Mouse (Mus musculus) stomach, postnatal 0 days (tissue): ENCODE measurements at regions not wholly inside any gene's neighbourhood (a gene's known extent, or its start where the extent isn't known, plus 50 kb on each side); places are given as distances from the start of the nearest gene placed in this dataset.

ENCODE experiments used
- ATAC-seq: fragments of 200-750 bp; cut with Nextera tagmentation; 2 replicates; pipeline ENCODE4 v1.8.0; 2017; ENCODE audit not compliant: low FRiP score, low TSS enrichment
- DNase-seq: peaks from one replicate; pipeline ENCODE4 v3.0.0-alpha.2; 2016; ENCODE audit warnings: low spot score
- H3K27ac ChIP-seq: fragments of 300-500 bp; sonication (generic); replicated peaks from 2 replicates; pipeline ENCODE4 v1.5.1; 2014; ENCODE audit warnings: mild to moderate bottlenecking, control low read depth
- H3K27me3 ChIP-seq: fragments of 300-500 bp; sonication (generic); 2 replicates; pipeline ENCODE4 v1.6.1; 2014; ENCODE audit warnings: low read length; ENCODE audit not compliant: control insufficient read depth, insufficient read depth
- H3K36me3 ChIP-seq: fragments of 300-500 bp; sonication (generic); 2 replicates; pipeline ENCODE4 v1.6.1; 2014; ENCODE audit warnings: low read length, mixed read lengths; ENCODE audit not compliant: control insufficient read depth, insufficient read depth
- H3K4me1 ChIP-seq: fragments of 300-500 bp; sonication (generic); replicated peaks from 2 replicates; pipeline ENCODE4 v1.6.1; 2014; ENCODE audit warnings: antibody characterized with exemption; ENCODE audit not compliant: control insufficient read depth, insufficient read depth
- H3K4me2 ChIP-seq: fragments of 300-500 bp; sonication (generic); replicated peaks from 2 replicates; pipeline ENCODE4 v1.6.1; 2014; ENCODE audit warnings: low read depth, mild to moderate bottlenecking, control low read depth, moderate library complexity
- H3K4me3 ChIP-seq: fragments of 300-500 bp; sonication (generic); 2 replicates; pipeline ENCODE4 v1.5.1; 2014; ENCODE audit warnings: low read depth, low read length, control low read depth
- H3K9ac ChIP-seq: fragments of 300-500 bp; sonication (generic); 2 replicates; pipeline ENCODE4 v1.6.1; 2014; ENCODE audit warnings: mild to moderate bottlenecking, low read length, control low read depth, mixed read lengths
- H3K9me3 ChIP-seq: fragments of 300-500 bp; sonication (generic); 2 replicates; pipeline ENCODE4 v1.6.1; 2016; ENCODE audit warnings: low read length; ENCODE audit not compliant: control insufficient read depth
- CTCF ChIP-seq: IDR thresholded peaks from 2 replicates; pipeline ENCODE4 v1.5.1; 2016; ENCODE audit warnings: antibody characterized with exemption, low read depth, mild to moderate bottlenecking, moderate library complexity
- EP300 ChIP-seq: optimal IDR thresholded peaks from 2 replicates; pipeline ENCODE3; 2016; ENCODE audit warnings: antibody characterized with exemption
- WGBS: fragments of 180-500 bp; shearing (Covaris S2); extraction: QIAGEN DNeasy Blood & Tissue Kit; methylation state at CpG from one replicate; pipeline ENCODE4 v1.1.7; 2014; 5-methylcytosine and 5-hydroxymethylcytosine counted together

DNA sequence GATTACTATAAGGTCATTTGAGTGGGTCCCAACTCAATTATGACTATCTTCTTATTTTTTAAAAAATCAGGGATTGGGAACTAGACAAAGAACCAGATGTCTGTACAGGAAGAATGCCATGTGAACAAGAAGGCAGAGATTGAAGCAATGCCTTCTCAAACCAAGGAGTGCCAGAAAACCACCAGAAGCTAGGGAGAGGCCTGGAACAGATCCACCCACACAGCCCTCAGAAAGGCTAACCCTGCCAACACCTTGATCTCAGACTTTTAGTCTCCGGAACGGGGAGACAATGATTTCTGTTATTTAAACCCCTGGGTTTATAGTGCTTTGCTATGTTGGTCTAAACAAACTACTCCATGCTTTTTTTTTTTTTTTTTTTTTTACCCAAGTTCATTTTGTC, 136.2 kb upstream of the Prep start:
- H3K27me3 ChIP-seq = no peaks in the 10 kb centered on the region
- no peak overlapping the region for H3K27ac ChIP-seq
- H3K4me2 ChIP-seq = no peak overlapping the region
- ATAC-seq = no peak
- 73% methylated on average over 2 of the region's 2 CpGs for WGBS
- no peak for DNase-seq
- TF ChIP-seq CTCF (no peak), EP300 (no peak)
- H3K4me1 ChIP-seq = no peaks in the 10 kb centered on the region
- no peaks in the 10 kb centered on the region for H3K9me3 ChIP-seq
- no peaks in the 10 kb centered on the region for H3K36me3 ChIP-seq
- no peak overlapping the region for H3K4me3 ChIP-seq
- no peak overlapping the region for H3K9ac ChIP-seq

DNA sequence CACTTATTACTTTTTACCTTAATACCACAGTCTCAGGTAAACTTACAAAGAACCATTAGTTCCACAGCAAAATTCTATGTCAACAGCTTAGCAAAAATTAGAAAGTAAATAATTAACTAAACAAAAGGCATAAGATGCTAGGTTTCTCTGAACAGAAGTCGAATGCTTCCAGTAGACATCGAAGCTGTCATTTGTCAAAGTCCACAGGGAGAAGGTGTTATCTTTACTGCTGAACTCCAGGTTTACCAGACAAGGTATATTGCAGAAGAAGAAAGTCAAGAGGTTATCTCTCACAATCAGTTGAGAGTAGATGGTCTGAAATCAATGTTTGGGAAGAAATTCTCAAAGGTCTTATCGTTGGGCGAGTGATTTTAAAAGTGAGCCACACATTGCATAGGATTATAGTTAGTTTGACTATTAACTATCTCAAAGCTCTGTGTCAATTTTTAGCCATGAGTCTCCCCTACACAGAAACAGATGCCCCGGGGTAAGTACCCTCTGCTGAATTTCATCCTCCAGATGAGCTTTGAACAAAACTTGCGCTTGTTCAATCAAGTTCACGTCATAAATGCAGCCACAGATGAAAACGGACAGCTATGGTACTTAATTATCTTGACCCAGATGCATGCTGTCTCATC, 153.1 kb upstream of the Prep start:
- WGBS = 49% methylated on average over 8 of the region's 8 CpGs
- no peak for ATAC-seq
- TF ChIP-seq EP300 (no peak), CTCF (no peak)
- Histone ChIP-seq H3K36me3 (no peaks in the 10 kb centered on the region), H3K4me3 (no peak overlapping the region), H3K27ac (no peak overlapping the region), H3K4me1 (no peaks in the 10 kb centered on the region), H3K27me3 (no peaks in the 10 kb centered on the region), H3K4me2 (no peak overlapping the region), H3K9ac (no peak overlapping the region), H3K9me3 (no peaks in the 10 kb centered on the region)
- no peak for DNase-seq

DNA sequence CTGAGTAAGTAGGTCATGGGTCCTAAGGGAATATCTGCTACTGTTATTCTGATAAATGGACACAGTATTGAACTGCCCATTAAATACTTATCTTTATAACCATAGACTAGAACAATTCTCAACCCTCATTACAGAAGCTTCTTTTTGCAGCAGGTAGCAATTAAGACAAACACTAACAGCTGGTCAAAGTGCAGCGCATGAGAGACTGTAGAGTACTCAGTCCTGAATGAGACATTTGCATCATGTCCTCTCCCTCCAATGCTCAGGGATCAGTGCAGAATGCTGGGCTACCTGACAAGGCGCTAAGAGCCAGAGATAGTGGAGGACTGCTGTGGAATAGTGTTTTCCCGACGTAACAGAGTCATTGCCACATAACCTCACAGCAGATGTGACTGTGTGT, 162.5 kb upstream of the Prep start:
- WGBS = 92% methylated on average over 4 of the region's 4 CpGs
- Histone ChIP-seq H3K9me3 (no peaks in the 10 kb centered on the region), H3K4me1 (no peaks in the 10 kb centered on the region), H3K36me3 (no peaks in the 10 kb centered on the region), H3K4me3 (no peak overlapping the region), H3K27ac (no peak overlapping the region), H3K27me3 (no peaks in the 10 kb centered on the region), H3K9ac (no peak overlapping the region), H3K4me2 (no peak overlapping the region)
- TF ChIP-seq EP300 = no peak
- TF ChIP-seq CTCF = no peak
- no peak for DNase-seq
- ATAC-seq = no peak

DNA sequence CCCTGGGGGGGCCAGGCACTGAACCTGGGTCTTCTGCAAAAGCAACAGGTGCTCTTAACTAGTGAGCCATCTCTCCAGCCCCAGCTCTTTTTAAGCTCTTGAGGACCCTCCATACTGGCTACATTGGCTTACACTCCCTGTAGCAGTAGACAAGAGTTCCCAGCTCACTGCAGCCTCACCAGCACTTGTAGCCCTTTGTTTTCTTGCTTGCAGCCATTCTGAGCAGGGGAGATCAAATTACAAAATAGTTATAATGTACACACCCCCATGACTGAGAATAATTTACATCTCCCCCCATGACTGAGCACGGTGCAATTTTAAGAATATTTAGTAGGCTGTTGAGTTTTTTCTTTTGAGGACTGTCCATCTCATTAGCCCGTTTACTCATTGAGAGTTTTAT, 165.8 kb upstream of the Prep start:
- Histone ChIP-seq H3K4me3 (no peak overlapping the region), H3K27ac (no peak overlapping the region), H3K9ac (no peak overlapping the region), H3K36me3 (no peaks in the 10 kb centered on the region), H3K4me2 (no peak overlapping the region), H3K27me3 (no peaks in the 10 kb centered on the region), H3K9me3 (no peaks in the 10 kb centered on the region), H3K4me1 (no peaks in the 10 kb centered on the region)
- DNase-seq (no peak), ATAC-seq (no peak)
- no peak for TF ChIP-seq EP300
- TF ChIP-seq CTCF = no peak
- 63% methylated on average over 2 of the region's 2 CpGs for WGBS

DNA sequence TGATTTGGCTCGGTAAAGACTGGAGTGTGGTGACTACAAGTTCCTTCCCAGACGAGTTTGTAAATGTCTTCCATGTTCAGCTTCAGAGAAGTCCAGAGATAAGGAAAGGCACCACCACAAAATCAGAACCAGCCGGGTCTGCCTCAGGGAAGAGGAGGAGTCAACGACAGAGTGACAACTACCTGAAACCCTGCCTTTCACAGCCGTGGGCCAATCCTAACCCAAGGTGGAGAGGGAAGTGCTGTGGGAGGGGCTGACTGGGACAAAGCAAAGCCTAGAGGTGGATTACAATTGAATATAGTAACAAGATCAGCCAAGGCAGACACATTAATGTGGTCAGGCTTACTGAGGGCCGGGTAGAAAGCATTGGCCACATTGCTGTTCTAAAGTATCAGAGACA, 174.9 kb upstream of the Prep start:
- ATAC-seq (no peak), DNase-seq (no peak)
- Histone ChIP-seq H3K9ac (no peak overlapping the region), H3K4me1 (no peaks in the 10 kb centered on the region), H3K9me3 (no peaks in the 10 kb centered on the region), H3K27ac (no peak overlapping the region), H3K4me3 (no peak overlapping the region), H3K27me3 (no peaks in the 10 kb centered on the region), H3K36me3 (no peaks in the 10 kb centered on the region), H3K4me2 (no peak overlapping the region)
- WGBS = 46% methylated on average over 6 of the region's 6 CpGs
- TF ChIP-seq CTCF (no peak), EP300 (no peak)

DNA sequence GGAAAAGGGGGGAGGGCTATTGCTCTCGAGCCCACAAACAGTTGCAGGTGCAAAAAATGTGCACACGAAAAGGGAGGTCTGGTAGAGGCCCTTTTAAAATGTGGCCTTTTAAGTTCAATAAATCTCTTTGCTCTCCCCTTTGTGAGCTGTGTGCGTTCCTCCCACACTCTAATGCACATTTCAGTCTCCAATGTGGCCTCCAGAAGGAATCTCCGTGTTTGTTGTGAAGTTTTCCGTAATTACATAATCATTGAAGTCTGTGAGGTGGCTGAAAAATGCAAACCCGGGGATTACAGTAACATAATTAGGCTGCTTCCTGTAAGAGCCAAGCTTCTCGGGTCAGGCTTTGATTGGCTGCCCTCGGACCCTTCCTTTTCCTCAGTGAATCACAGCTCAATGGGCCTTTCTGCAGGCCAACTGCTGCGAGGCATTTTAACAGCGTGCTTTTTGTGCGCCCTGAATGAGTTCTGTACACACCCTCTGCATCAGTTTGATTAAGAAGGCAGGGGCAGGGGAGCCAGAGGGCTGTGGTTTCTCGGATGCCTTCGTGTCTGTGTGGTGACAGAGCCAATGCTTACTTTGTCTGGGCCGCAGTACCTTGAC, 179.8 kb upstream of the Prep start:
- no peak for DNase-seq
- H3K27me3 ChIP-seq = no peaks in the 10 kb centered on the region
- 30% methylated on average over 14 of the region's 14 CpGs for WGBS
- H3K4me2 ChIP-seq = no peak overlapping the region
- H3K4me3 ChIP-seq = no peak overlapping the region
- H3K9me3 ChIP-seq = no peaks in the 10 kb centered on the region
- no peaks in the 10 kb centered on the region for H3K36me3 ChIP-seq
- H3K9ac ChIP-seq = no peak overlapping the region
- ATAC-seq = no peak
- TF ChIP-seq CTCF (no peak), EP300 (no peak)
- no peaks in the 10 kb centered on the region for H3K4me1 ChIP-seq
- H3K27ac ChIP-seq = no peak overlapping the region
